Mouse (Mus musculus) left cerebral cortex, adult 9 months (tissue): ENCODE results near the gene Robo1.
"Not testable (repeated sequence)": the region's sequence is repeated elsewhere in the genome, so short reads cannot be mapped to it uniquely, and the experiment has no call there.

Source experiments
- DNase-seq, 2 experiments: peaks; one replicate each; pipeline ENCODE4 v3.0.0; 2022; ENCODE audit warnings: low spot score in 2 of 2

The Robo1 gene

GRCm38 (mm10) chr16:72444428-72445135 is 136.5 kb downstream of the Robo1 start:
- DNase-seq, result no peak

GRCm38 (mm10) chr16:72458155-72458554 is 150.0 kb downstream of the Robo1 start:
- peak in 1 of 2 experiments; percentile 16 for DNase-seq

- no peak for DNase-seq
These were observed 150.5 kb downstream of the Robo1 start for GRCm38 (mm10) chr16:72458576-72458975.

GRCm38 (mm10) chr16:72465696-72466095 is 157.6 kb downstream of the Robo1 start:
- no peak for DNase-seq

- DNase-seq, result no peak
These were observed 162.0 kb downstream of the Robo1 start for GRCm38 (mm10) chr16:72470037-72470673.

GRCm38 (mm10) chr16:72510716-72511199 is 202.7 kb downstream of the Robo1 start:
- DNase-seq, result peak in 1 of 2 experiments; percentile 3

- no peak for DNase-seq
These were observed 223.2 kb downstream of the Robo1 start for GRCm38 (mm10) chr16:72531337-72531736.

- no peak for DNase-seq
These were observed 225.9 kb downstream of the Robo1 start for GRCm38 (mm10) chr16:72533900-72534571.

DNA sequence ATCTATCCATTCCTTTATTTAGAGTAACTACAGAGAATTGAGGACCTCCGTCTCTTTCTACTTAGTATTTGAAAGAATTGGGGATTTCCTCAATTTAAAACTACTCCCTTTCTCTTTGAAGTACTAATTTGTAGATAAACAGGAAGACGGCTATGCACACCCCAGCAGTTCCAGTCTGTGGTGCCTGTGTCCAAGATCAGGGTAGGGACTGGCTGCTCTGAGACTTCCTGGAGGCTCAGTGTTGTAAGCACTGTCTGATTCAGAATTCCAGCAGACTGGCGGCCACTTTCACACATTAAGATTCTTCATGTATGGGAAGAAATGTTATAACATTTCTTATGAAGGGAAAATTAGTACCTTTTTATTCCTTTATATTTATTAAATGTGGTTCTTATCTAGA is 230.1 kb downstream of the Robo1 start:
- no peak for DNase-seq

- no peak for DNase-seq
These were observed 235.8 kb downstream of the Robo1 start for GRCm38 (mm10) chr16:72543928-72544327.

GRCm38 (mm10) chr16:72544950-72545349 is 236.8 kb downstream of the Robo1 start:
- DNase-seq, result no peak

GRCm38 (mm10) chr16:72551672-72552243 is 243.7 kb downstream of the Robo1 start:
- no peak for DNase-seq

GRCm38 (mm10) chr16:72553713-72554112 is 245.6 kb downstream of the Robo1 start:
- DNase-seq, result no peak

- DNase-seq, result not testable (repeated sequence)
These were observed 254.0 kb downstream of the Robo1 start for GRCm38 (mm10) chr16:72562149-72562548.

GRCm38 (mm10) chr16:72563196-72563963 is 255.3 kb downstream of the Robo1 start:
- DNase-seq, result no peak

DNA sequence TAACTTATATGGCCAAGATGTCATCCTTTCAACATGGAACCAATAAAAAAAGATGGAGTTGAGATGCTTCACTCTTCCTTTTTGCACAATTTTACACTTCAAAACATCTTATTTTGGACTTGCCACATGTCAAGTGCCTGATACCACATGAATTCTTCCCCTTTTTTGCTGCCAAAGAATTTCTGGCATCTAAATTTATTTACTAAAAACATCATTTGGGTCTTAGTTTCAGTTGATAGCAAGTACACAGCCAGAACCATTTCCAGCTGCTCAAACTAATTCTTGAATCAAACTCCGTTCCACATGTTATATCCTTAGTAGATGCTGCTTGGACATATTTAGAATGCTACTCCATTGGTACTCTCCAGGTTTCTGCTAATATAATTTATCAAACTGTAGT is 267.1 kb downstream of the Robo1 start:
- DNase-seq, result no peak

DNA sequence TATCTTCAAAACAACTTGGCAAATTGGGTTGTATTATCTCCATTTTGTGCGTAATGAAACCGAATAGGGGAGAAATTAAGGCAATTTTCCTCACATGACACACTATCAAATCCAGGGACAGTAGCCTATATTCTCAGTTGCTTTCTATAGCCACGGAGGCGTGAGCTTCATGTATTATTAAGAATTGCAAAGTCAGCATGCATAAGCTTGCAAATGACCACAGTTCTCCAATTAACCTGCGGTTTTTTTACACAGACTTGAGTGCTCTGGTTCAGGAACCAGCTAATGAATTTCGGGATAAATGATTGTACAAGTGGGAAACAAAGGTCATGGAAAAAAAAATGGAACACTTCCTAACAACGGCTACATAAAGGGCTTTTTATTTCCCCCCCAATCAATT is 268.9 kb downstream of the Robo1 start:
- no peak for DNase-seq

DNA sequence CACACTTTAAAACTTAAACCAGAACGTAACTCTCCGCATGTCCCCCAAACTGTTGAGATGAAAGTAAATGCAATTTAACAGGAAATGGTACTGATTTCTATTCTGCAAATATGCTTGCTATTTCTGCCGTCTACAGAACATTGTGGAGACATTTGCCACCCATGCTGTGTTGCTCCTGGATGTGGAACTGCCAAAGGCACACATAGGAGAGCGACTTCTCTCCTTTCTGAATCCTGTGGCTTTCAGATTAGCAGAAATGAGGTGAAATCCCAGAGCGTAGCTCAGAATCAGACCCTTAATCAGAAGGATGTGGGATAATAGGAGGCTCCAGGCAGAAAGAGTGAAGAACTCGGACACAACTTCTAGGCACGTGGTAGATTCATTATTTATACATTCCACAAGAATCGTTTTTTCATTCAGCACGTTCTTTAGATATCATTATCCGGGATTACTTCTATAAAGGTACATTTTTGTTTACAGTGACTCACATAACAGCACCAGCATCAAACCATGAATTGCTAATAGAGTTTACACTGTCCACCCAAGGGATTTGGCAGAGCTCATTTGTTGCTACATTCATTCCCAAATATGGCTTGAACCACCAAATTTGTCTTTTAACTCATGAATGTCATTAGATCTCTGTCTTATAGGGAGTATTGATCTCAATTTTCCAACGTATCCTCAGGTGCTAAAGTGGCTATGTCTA is 276.5 kb downstream of the Robo1 start:
- DNase-seq, result no peak

DNA sequence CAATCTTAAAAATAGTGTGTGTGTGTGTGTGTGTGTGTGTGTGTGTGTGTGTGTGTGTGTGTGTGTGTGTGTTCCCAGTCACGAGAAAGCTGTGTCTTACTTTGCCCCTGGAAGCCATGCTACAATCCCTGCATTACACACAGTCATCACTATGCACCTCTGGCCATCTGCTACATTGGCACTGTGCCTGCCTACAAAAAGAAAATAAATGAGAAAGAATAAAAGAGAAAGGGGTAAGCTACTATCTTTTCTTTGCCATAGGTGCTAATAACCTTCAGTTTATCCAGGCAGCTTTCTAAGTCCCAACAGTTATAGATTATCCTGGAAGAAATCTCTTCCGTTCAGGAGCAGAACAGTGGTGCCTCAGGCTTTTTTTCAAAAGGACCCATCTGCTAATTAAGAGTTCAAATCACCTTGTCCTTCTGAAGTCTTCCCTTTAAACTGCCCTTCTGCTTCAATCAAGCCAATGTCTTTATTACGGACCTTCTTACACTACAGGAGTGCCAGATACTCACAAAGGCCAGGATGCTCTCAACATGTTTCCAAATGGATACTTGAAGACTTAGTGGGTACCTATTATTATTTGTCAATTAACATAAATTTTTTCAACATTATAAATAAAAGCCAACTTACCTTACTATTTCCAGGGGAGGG is 277.2 kb downstream of the Robo1 start:
- no peak for DNase-seq

DNA sequence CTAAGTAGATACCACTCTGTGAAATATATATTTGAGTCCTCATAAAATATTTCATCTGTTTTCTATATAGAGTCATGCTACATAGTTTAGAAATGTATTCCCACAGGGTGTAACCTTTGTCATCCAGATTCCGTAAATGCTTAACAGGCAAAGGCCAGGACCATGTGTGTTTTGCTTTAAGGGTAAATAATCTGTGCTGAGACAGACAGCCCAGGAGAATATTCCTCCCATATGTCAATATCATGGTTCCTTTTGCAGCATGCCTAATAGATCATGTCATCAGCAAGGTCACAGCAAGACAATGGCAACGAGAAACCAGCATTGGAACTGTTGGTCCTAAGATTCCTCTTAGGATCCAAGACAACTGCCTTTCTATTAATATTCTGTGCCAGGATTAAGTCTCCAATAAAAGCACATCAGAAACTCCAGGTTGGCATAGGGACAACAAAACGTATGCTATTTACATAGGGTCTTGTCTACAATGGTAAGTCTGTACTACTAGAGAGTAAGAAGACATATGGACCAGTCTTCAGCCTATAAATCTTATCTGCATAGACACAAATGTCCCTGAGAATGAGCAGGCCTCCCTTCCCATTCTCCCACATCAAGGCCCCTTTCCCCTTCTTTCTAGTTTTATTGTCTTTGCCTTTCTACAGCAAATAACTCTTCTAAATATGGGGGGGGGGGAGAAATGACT is 279.4 kb downstream of the Robo1 start:
- DNase-seq, result no peak
